Mouse (Mus musculus): Measurements from ENCODE around the gene Rasa2. TPM values are rescaled to one million over a fixed set of nuclear protein-coding genes. Genes with fewer than 3 reads are reported as not detected.

Gene Rasa2
- polyA plus RNA-seq, 1 experiment from 2014 or later = 21.4 TPM

GRCm38 (mm10) chr9:96638508-96638907 is 7.1 kb upstream of the Rasa2 start:
- Histone ChIP-seq H3K4me1 (ENCODE audit: insufficient read depth) (no peaks in the 10 kb centered on the region), H3K4me3 (ENCODE audit: low read depth, low read length) (no peak overlapping the region), H3K9me3 (ENCODE audit: low read depth, low read length) (no peaks in the 10 kb centered on the region), H3K27me3 (ENCODE audit: insufficient read depth, low read length) (no peaks in the 10 kb centered on the region), H3K36me3 (ENCODE audit: insufficient read depth) (no peaks in the 10 kb centered on the region), H3K4me2 (no peak overlapping the region), H3K9ac (no peak overlapping the region), H3K27ac (ENCODE audit: low read depth) (no peak overlapping the region)
- DNase-seq (no peak), ATAC-seq (ENCODE audit: insufficient read depth) (no peak)
- 65% methylated on average over 7 of the region's 7 CpGs for WGBS
- no peak for TF ChIP-seq CTCF (IDR thresholded peaks at IDR 0.05; ENCODE audit: low read depth)

GRCm38 (mm10) chr9:96637157-96637548 is 5.7 kb upstream of the Rasa2 start:
- no peaks in the 10 kb centered on the region for H3K9me3 ChIP-seq (ENCODE audit: low read depth, low read length)
- no peak for ATAC-seq (ENCODE audit: insufficient read depth)

GRCm38 (mm10) chr9:96636423-96637156 is 5.2 kb upstream of the Rasa2 start:
- no peak for TF ChIP-seq CTCF (IDR thresholded peaks at IDR 0.05; ENCODE audit: low read depth)
- no peak overlapping the region for H3K4me3 ChIP-seq (ENCODE audit: low read depth, low read length)
- no peak for ATAC-seq (ENCODE audit: insufficient read depth)

More at GRCm38 (mm10) chr9:96637157-96637548, 5.7 kb upstream of the Rasa2 start:
- no peak for DNase-seq
- no peak overlapping the region for H3K4me2 ChIP-seq
- H3K9ac ChIP-seq = no peak overlapping the region
- TF ChIP-seq CTCF (IDR thresholded peaks at IDR 0.05; ENCODE audit: low read depth) = no peak
- no peaks in the 10 kb centered on the region for H3K36me3 ChIP-seq (ENCODE audit: insufficient read depth)
- 64% methylated on average over 7 of the region's 7 CpGs for WGBS
- H3K27me3 ChIP-seq (ENCODE audit: insufficient read depth, low read length) = no peaks in the 10 kb centered on the region
- no peak overlapping the region for H3K4me3 ChIP-seq (ENCODE audit: low read depth, low read length)
- peaks cover under 1% of the 10 kb centered on the region; the same call in 1 of the 2 replicates for H3K4me1 ChIP-seq (ENCODE audit: insufficient read depth)
- no peak overlapping the region for H3K27ac ChIP-seq (ENCODE audit: low read depth)

GRCm38 (mm10) chr9:96635899-96636298 is 4.5 kb upstream of the Rasa2 start:
- Histone ChIP-seq H3K27ac (ENCODE audit: low read depth) (no peak overlapping the region), H3K4me2 (no peak overlapping the region), H3K27me3 (ENCODE audit: insufficient read depth, low read length) (no peaks in the 10 kb centered on the region), H3K4me3 (ENCODE audit: low read depth, low read length) (no peak overlapping the region), H3K36me3 (ENCODE audit: insufficient read depth) (no peaks in the 10 kb centered on the region), H3K9me3 (ENCODE audit: low read depth, low read length) (no peaks in the 10 kb centered on the region), H3K9ac (no peak overlapping the region), H3K4me1 (ENCODE audit: insufficient read depth) (peaks cover 3% of the 10 kb centered on the region)
- DNase-seq = no peak
- no peak for TF ChIP-seq CTCF (IDR thresholded peaks at IDR 0.05; ENCODE audit: low read depth)
- ATAC-seq (ENCODE audit: insufficient read depth) = no peak
- WGBS = 60% methylated on average over 3 of the region's 3 CpGs

More at GRCm38 (mm10) chr9:96636423-96637156, 5.2 kb upstream of the Rasa2 start:
- no peaks in the 10 kb centered on the region for H3K9me3 ChIP-seq (ENCODE audit: low read depth, low read length)
- no peak overlapping the region for H3K9ac ChIP-seq
- WGBS = 41% methylated on average over 9 of the region's 9 CpGs
- H3K36me3 ChIP-seq (ENCODE audit: insufficient read depth) = no peaks in the 10 kb centered on the region
- H3K4me1 ChIP-seq (ENCODE audit: insufficient read depth) = peaks cover 3% of the 10 kb centered on the region
- H3K27me3 ChIP-seq (ENCODE audit: insufficient read depth, low read length) = no peaks in the 10 kb centered on the region
- no peak for DNase-seq
- H3K4me2 ChIP-seq = no peak overlapping the region
- no peak overlapping the region for H3K27ac ChIP-seq (ENCODE audit: low read depth)

GRCm38 (mm10) chr9:96635176-96635575 is 3.8 kb upstream of the Rasa2 start:
- Histone ChIP-seq H3K27ac (ENCODE audit: low read depth) (no peak overlapping the region), H3K4me2 (no peak overlapping the region), H3K4me3 (ENCODE audit: low read depth, low read length) (no peak overlapping the region), H3K9ac (no peak overlapping the region), H3K4me1 (ENCODE audit: insufficient read depth) (peaks cover 3% of the 10 kb centered on the region), H3K9me3 (ENCODE audit: low read depth, low read length) (no peaks in the 10 kb centered on the region), H3K36me3 (ENCODE audit: insufficient read depth) (no peaks in the 10 kb centered on the region), H3K27me3 (ENCODE audit: insufficient read depth, low read length) (no peaks in the 10 kb centered on the region)
- DNase-seq = peak; percentile 24
- 57% methylated on average over 6 of the region's 6 CpGs for WGBS
- ATAC-seq (ENCODE audit: insufficient read depth) = no peak
- no peak for TF ChIP-seq CTCF (IDR thresholded peaks at IDR 0.05; ENCODE audit: low read depth)

GRCm38 (mm10) chr9:96633771-96634170 is 2.4 kb upstream of the Rasa2 start:
- Histone ChIP-seq H3K4me2 (no peak overlapping the region), H3K9ac (no peak overlapping the region), H3K36me3 (ENCODE audit: insufficient read depth) (no peaks in the 10 kb centered on the region), H3K27ac (ENCODE audit: low read depth) (no peak overlapping the region), H3K4me1 (ENCODE audit: insufficient read depth) (peaks cover 3% of the 10 kb centered on the region), H3K4me3 (ENCODE audit: low read depth, low read length) (no peak overlapping the region), H3K27me3 (ENCODE audit: insufficient read depth, low read length) (no peaks in the 10 kb centered on the region), H3K9me3 (ENCODE audit: low read depth, low read length) (no peaks in the 10 kb centered on the region)
- WGBS = 83% methylated on average over 2 of the region's 2 CpGs
- no peak for TF ChIP-seq CTCF (IDR thresholded peaks at IDR 0.05; ENCODE audit: low read depth)
- DNase-seq (no peak), ATAC-seq (ENCODE audit: insufficient read depth) (no peak)

- Histone ChIP-seq H3K36me3 (ENCODE audit: insufficient read depth) (no peaks in the 10 kb centered on the region), H3K4me3 (ENCODE audit: low read depth, low read length) (no peak overlapping the region), H3K9ac (no peak overlapping the region), H3K27ac (ENCODE audit: low read depth) (no peak overlapping the region), H3K4me1 (ENCODE audit: insufficient read depth) (peaks cover 3% of the 10 kb centered on the region), H3K27me3 (ENCODE audit: insufficient read depth, low read length) (no peaks in the 10 kb centered on the region), H3K4me2 (no peak overlapping the region), H3K9me3 (ENCODE audit: low read depth, low read length) (no peaks in the 10 kb centered on the region)
- WGBS = 56% methylated on average over 7 of the region's 7 CpGs
- ATAC-seq (ENCODE audit: insufficient read depth) (no peak), DNase-seq (no peak)
- no peak for TF ChIP-seq CTCF (IDR thresholded peaks at IDR 0.05; ENCODE audit: low read depth)
Measured at GRCm38 (mm10) chr9:96632756-96633155, 1.3 kb upstream of the Rasa2 start.

Measured in lung, embryonic 14.5 days (tissue).